Mouse (Mus musculus) kidney, adult 2 months (tissue): ENCODE results near the gene Wdr89. TPM values are rescaled to one million over a fixed set of nuclear protein-coding genes. Genes with fewer than 3 reads are reported as not detected.
"Not testable (repeated sequence)": the region's sequence is repeated elsewhere in the genome, so short reads cannot be mapped to it uniquely, and the experiment has no call there.

Source experiments
- DNase-seq: peaks from one replicate; pipeline ENCODE4 v3.0.0; 2021
- H3K27ac ChIP-seq: fragments of 200-500 bp; 2 replicates; pipeline ENCODE4 v1.5.1; 2012; ENCODE audit warnings: low read depth, low read length, control low read depth, inconsistent platforms; ENCODE audit not compliant: insufficient read depth
- H3K27me3 ChIP-seq: fragments of 200-500 bp; replicated peaks from 2 replicates; pipeline ENCODE4 v1.6.1; 2012; ENCODE audit warnings: mild to moderate bottlenecking, moderate library complexity, low read length, inconsistent platforms; ENCODE audit not compliant: control insufficient read depth, insufficient read depth
- H3K36me3 ChIP-seq: fragments of 200-500 bp; 2 replicates; pipeline ENCODE4 v1.6.1; 2012; ENCODE audit warnings: mild to moderate bottlenecking, moderate library complexity, low read length, inconsistent platforms; ENCODE audit not compliant: control insufficient read depth, insufficient read depth
- H3K4me1 ChIP-seq: fragments of 200-500 bp; 2 replicates; pipeline ENCODE4 v1.6.1; 2011; ENCODE audit warnings: low read length; ENCODE audit not compliant: control insufficient read depth, insufficient read depth
- H3K4me3 ChIP-seq: fragments of 200-500 bp; 2 replicates; pipeline ENCODE4 v1.5.1; 2011; ENCODE audit warnings: mild to moderate bottlenecking, low read depth, low read length, control low read depth; ENCODE audit not compliant: insufficient read depth
- CTCF ChIP-seq: fragments of 200-500 bp; conservative IDR thresholded peaks from 2 replicates; pipeline ENCODE4 v1.5.1; 2011; ENCODE audit warnings: low read depth, mild to moderate bottlenecking, control low read depth, low read length, moderate library complexity, mixed read lengths; ENCODE audit not compliant: insufficient read depth, insufficient read length
- POLR2A ChIP-seq: fragments of 200-500 bp; IDR thresholded peaks from one replicate; pipeline ENCODE4 v1.6.1; 2011; ENCODE audit warnings: low read depth, low read length, control low read depth
- WGBS: fragments of 180-500 bp; shearing (Covaris S2); methylation state at CpG from one replicate; pipeline ENCODE4 v1.1.7; 2018; 5-methylcytosine and 5-hydroxymethylcytosine counted together
- polyA plus RNA-seq: library from polyadenylated mRNA; depleted of rRNA; stranded (reverse); fragments of >200 nt; gene quantifications from 2 replicates; pipeline ENCODE4 v1.2.3, GENCODE M21; 2012

Gene Wdr89
- polyA plus RNA-seq, 1 experiment = 3.8 TPM

DNA sequence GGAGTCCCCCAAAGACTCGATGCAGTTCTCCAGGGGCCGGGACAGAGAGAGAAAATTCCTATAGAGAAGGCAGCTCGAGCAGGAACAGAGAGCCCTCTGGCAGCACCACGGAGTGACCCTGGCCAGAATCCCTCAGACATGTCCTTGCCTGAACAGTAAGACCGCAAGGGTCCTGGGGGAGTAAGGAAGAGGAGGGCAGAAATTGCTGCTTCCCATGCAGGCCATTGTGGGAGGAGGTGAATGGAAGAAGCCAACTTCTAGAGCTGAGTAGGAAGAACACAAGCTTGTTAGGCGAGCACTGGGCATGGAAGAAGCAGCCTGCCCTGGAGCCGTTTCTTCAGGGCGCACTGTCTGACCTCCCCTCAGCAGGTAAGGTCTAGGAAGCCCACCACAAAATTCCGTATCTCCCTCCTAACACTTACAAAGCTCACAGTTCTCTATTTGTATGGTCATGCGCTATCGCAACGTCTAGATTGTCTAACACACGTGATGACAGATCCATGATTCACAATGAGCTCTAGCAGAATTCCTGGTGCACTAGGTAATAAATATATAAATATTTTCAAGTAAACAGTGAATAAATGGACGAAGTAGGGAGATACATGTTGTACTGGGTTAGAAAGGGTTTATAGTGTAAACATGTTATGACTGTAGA is 32.9 kb upstream of the Wdr89 start:
- peak overlapping the region; percentile 49; the same call in 1 of the 2 replicates for H3K27ac ChIP-seq
- WGBS = 60% methylated on average over 14 of the region's 14 CpGs
- no peaks in the 10 kb centered on the region for H3K36me3 ChIP-seq
- H3K27me3 ChIP-seq = no peaks in the 10 kb centered on the region
- TF ChIP-seq POLR2A (no peak), CTCF (no peak)
- H3K4me3 ChIP-seq = peak overlapping the region; percentile 30
- DNase-seq = peak; percentile 21
- peaks cover 7% of the 10 kb centered on the region for H3K4me1 ChIP-seq

DNA sequence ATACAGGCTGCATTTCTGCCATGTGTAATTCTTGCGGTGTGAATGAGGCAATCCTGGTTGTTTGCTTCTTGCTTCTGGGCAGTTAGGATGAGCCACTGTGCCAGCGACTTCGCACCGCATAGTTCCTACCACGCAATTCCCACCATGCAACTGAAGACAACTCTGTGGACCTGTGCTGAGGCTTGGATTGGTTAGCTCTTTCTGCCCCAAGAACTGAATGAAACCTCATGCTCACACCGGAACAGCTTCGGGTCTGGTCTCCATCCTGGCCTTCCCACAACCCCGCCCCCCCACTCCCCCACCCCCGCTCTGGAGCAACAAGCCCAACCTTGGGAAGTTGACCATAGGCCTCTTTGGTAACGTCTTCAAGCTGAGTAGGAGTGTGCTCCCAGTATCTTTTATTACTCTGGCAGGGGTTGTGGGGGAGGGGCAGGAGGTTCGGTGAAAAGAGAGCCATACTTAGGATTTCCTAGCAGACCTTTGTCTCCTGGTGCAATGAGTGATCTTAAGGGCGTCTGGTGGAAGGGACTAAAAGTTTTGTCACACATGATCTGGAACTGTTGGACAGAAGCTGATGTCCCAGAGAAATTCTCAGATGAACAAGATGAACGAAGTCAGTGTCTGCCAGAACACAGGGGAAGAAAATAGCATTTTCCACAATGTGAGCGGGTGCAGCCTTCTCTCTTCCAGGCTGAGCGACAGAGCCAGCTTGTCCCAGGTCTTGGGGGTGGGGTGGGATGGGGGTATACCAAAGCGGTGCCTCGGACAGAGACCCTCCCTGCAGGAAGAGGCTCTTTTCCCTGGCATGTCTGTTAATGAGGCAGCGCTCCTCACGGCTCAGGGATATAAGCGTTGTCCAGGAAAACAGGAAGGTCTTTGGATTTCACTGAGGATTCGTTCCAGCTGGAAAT is 32.1 kb upstream of the Wdr89 start:
- TF ChIP-seq POLR2A (no peak), CTCF (no peak)
- H3K36me3 ChIP-seq = no peaks in the 10 kb centered on the region
- DNase-seq = peak; percentile 77
- H3K4me3 ChIP-seq = peak overlapping the region; percentile 30
- H3K27ac ChIP-seq = peak overlapping the region; percentile 49; the same call in 1 of the 2 replicates
- no peaks in the 10 kb centered on the region for H3K27me3 ChIP-seq
- WGBS = 27% methylated on average over 21 of the region's 21 CpGs
- H3K4me1 ChIP-seq = peaks cover 4% of the 10 kb centered on the region

DNA sequence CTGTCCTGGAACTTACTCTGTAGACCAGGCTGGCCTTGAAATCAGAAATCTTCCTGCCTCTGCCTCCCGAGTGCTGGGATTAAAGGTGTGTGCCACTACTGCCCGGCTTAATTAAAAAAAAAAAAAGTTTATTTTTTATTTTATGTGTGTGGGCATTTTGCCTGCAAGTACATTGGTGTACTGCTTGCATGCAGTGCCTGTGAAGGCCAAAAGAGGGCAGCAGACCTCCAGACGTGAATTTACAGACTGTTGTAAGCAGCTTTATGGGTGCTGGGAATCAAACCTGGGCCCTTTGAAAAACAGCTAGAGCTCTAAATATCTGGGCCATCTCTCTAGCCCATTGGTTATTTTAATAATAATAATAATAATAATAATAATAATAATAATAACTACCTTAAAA is 29.4 kb upstream of the Wdr89 start:
- DNase-seq = no peak
- 97% methylated on average over 3 of the region's 3 CpGs for WGBS
- TF ChIP-seq POLR2A (no peak), CTCF (0 out of 2 replicates have a peak, but pooled peaks have one; percentile 21)
- no peak overlapping the region for H3K27ac ChIP-seq
- H3K27me3 ChIP-seq = no peaks in the 10 kb centered on the region
- H3K36me3 ChIP-seq = no peaks in the 10 kb centered on the region
- no peak overlapping the region for H3K4me3 ChIP-seq
- peaks cover 4% of the 10 kb centered on the region for H3K4me1 ChIP-seq

DNA sequence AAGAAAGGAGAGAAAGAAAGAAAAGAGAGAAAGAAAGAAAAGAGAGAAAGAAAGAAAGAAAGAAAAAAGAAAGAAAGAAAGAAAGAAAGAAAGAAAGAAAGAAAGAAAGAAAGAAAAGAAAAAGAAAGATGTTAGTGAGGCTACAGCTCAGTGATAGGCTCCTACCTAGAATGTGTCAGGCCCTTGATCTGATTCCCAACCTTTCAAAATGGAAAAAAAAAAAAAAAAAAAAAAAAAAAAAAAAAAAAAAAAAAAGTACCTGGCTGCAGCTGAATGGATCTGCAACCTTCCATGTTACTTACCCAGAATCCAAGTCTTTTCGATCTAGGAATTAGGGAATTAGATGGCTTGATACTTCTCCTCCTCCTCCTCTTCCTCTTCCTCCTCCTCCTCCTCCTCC is 26.5 kb upstream of the Wdr89 start:
- H3K36me3 ChIP-seq, H3K27ac ChIP-seq, H3K27me3 ChIP-seq, H3K4me1 ChIP-seq, H3K4me3 ChIP-seq, DNase-seq: not testable (repeated sequence)
- WGBS = 100% methylated on average over 1 of the region's 1 CpGs

DNA sequence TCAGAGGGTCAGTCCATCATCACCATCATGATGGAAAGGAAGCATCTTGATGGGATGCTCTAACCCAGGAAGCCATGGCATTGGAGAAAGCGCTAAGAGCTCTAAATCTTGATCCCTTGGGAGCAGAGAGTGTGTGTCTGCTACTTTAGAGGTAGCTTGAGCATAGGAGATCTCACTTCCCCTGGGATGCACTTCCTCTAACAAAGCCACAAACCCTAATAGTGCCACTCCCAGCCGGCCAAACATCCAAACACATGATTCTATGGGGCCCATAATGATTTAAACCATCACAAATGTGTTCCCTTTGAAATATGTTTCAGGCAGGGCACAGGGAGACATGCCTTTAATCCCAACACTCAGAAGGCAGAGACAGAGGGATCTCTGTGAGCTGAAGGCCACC is 19.7 kb upstream of the Wdr89 start:
- TF ChIP-seq POLR2A = no peak
- no peak for TF ChIP-seq CTCF
- no peaks in the 10 kb centered on the region for H3K4me1 ChIP-seq
- WGBS = 87% methylated on average over 2 of the region's 2 CpGs
- H3K27ac ChIP-seq = no peak overlapping the region
- H3K36me3 ChIP-seq = no peaks in the 10 kb centered on the region
- no peaks in the 10 kb centered on the region for H3K27me3 ChIP-seq
- DNase-seq = no peak
- no peak overlapping the region for H3K4me3 ChIP-seq

DNA sequence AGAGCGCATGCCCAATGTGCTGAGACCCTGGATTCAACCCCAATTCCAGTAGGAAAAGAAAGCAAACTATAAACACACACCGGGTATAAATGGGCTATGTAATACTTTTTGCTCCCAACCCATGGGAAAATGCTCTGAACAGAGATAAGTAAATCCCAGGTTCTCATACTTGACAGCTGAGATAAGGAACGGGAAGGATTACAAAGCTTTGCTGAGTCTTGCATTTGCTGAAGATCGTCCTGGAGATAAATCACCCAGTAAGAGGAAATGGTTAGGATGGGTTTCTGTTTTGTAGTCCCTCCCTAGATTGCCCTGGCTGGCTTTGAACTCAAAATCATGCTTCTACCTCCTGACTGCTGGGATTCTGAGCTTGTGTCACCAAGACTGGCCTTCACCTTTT is 18.0 kb upstream of the Wdr89 start:
- 55% methylated on average over 4 of the region's 4 CpGs for WGBS
- no peak overlapping the region for H3K27ac ChIP-seq

DNA sequence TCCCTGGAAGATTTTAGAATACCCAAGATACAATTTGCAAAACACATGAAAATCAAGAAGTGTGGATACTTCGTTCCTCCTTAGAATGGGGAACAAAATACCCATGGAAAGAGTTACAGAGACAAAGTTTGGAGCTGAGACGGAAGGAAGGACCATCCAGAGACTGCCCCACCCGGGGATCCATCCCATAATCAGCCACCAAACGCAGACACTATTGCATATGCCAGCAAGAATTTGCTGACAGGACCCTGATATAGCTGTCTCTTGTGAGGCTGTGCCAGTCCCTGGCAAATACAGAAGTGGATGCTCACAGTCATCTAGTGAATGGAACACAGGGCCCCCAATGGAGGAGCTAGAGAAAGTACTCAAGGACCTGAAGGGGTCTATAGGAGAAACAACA is 14.7 kb upstream of the Wdr89 start:
- 74% methylated on average over 4 of the region's 4 CpGs for WGBS
- H3K4me1 ChIP-seq, H3K36me3 ChIP-seq, DNase-seq, H3K27me3 ChIP-seq, H3K4me3 ChIP-seq: not testable (repeated sequence)
- peak overlapping the region; percentile 96 for H3K27ac ChIP-seq

More for the DNA sequence above, 18.0 kb upstream of the Wdr89 start:
- peaks cover 10% of the 10 kb centered on the region; the same call in 1 of the 2 replicates for H3K4me1 ChIP-seq
- no peak overlapping the region for H3K4me3 ChIP-seq
- H3K36me3 ChIP-seq = no peaks in the 10 kb centered on the region
- DNase-seq = no peak
- H3K27me3 ChIP-seq = no peaks in the 10 kb centered on the region
- TF ChIP-seq CTCF = no peak
- no peak for TF ChIP-seq POLR2A

DNA sequence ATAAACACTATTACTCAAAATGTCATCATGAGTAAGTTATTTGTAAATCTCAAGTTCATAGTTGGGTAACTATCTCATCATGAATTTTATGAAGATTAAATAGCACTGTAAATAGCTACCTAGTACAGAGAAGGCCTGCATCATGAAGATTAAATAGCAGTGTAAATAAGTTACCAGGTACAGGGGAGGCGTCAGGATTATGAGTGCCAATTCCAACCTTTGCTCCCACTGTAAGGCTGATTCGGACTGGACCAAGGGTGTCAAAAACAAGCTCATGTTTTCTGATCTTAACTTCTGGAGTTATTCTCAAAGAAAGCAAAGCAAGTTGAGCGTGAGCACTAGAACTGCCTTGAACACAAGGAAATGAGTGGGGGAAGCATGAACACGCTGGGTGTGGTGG is 14.3 kb upstream of the Wdr89 start:
- Histone ChIP-seq H3K4me1 (peaks cover 10% of the 10 kb centered on the region; the same call in 1 of the 2 replicates), H3K27me3 (no peaks in the 10 kb centered on the region), H3K27ac (peak overlapping the region; percentile 96), H3K36me3 (no peaks in the 10 kb centered on the region), H3K4me3 (no peak overlapping the region)
- WGBS = 58% methylated on average over 4 of the region's 4 CpGs
- DNase-seq = peak; percentile 87
- no peak for TF ChIP-seq POLR2A
- no peak for TF ChIP-seq CTCF
